Mouse (Mus musculus): Measurements from ENCODE around the gene Chpf. TPM values are rescaled to one million over a fixed set of nuclear protein-coding genes. Genes with fewer than 3 reads are reported as not detected.
A peak's percentile ranks its signal among the peaks of the same experiment; 100 is the strongest.

The Chpf gene
- polyA plus RNA-seq (2015; fragmentation: Nextera tagmentation; extraction: Ambion mirVana), result 5.6 and 5.7 TPM in 2 replicates

DNA sequence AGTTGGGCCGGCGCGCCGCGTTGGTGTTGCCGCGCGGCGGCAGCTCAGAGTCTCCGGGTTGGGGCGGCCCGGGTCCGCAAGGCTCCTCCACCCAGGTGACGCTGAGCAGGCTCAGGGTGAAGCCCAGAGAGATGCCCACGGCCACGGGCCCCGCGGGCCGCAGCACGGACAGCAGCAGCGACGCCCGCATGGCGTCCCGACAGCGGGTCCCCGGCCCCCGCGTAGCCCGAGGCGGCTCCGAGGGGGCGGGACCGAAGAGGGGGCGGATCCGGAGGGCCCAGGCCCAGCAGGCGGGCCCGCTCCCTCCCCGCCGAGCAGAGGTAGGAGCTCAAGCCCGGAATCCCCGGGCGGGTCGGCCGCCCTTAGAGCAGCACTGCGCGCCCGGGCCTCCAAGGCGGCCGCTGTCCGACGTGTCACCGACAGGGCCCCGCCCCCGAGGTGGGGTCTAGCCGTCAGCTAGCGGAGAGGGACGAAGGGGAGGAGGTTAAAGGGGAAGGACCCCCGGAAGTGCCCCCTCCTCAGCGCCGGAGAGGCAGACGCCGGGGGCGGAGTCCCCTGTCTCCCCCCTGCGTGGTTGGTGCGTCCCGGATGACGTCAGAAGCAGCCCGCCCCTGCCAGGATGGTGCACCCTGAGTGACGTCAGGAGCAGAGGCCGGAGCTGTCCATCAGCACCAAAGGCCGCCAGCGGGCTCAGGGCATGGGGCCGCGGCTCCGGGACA lies at the start of gene Chpf, which contains the start of gene Tmem198:
TSS of gene Chpf (minus strand) at position 392 of the 719 bp plus-strand sequence.
TSS of gene Tmem198 (plus strand) at position 617 of the 719 bp plus-strand sequence.
- H3K36me3 ChIP-seq, result peaks cover 22% of the 10 kb centered on the region
- H3K4me3 ChIP-seq (replicated peaks), result peak within 1 kb of the TSS; percentile 73
- DNase-seq (peak; percentile 91), ATAC-seq (ENCODE audit: low read depth) (peak; percentile 88)
- peak within 1 kb of the TSS; percentile 27; the same call in 1 of the 2 replicates for H3K27ac ChIP-seq
- peak within 1 kb of the TSS; percentile 73 for H3K9ac ChIP-seq
- H3K4me1 ChIP-seq (replicated peaks), result peaks cover 30% of the 10 kb centered on the region
- under 1% methylated on average over 55 of the region's 76 CpGs for WGBS (ENCODE audit: insufficient replicate concordance)
- peaks cover 95% of the 10 kb centered on the region for H3K27me3 ChIP-seq
- no peaks in the 10 kb centered on the region for H3K9me3 ChIP-seq (replicated peaks)
- H3K4me2 ChIP-seq, result peak within 1 kb of the TSS; percentile 96

GRCm38 (mm10) chr1:75524679-75525078 lies 45.6 kb upstream of the Chpf start:
- Histone ChIP-seq H3K27ac (no peak overlapping the region), H3K4me2 (no peak overlapping the region), H3K9ac (no peak overlapping the region), H3K36me3 (peaks cover 4% of the 10 kb centered on the region), H3K9me3 (replicated peaks) (no peaks in the 10 kb centered on the region), H3K4me3 (replicated peaks) (no peak overlapping the region), H3K4me1 (replicated peaks) (peaks cover 21% of the 10 kb centered on the region), H3K27me3 (no peaks in the 10 kb centered on the region)
- no peak for DNase-seq
- no peak for ATAC-seq (ENCODE audit: low read depth)
- WGBS (ENCODE audit: insufficient replicate concordance), result 67% methylated on average over 7 of the region's 7 CpGs

DNA sequence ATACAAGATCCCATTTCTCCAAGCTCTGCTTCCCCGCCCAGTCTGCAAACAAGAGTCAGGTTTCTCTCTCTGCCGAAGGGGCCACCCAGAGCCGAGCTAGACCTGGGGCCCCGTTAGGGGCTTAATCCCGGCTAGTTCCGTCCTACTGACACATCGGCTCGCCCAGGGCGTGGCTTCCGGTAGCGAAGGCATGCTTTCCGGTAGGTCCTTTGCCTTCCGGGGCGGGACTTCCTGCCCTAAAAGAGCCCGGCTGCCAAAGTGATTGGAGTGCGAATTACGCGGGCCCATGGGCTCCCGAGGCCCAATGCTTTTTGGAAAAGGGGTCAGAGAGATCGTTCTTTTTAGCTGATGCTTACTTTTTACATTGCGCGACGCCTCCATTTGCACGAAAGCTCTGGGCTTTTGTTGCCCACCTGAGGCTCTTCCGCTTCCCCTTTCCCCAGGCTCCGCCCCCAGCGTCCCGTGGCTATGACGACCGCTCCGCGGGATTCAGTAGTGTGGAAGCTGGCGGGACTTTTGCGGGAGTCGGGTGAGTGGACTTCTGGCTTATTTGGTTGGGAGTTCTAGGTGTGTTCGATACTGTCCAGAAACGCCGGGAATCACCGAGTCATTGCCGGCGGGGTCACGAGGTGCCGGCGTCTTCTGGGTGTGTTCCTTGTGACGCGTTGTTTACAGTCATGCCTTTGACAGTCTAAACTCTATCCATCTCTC lies 42.4 kb upstream of the Chpf start, which contains the start of gene Stk11ip:
TSS of gene Stk11ip (plus strand) at position 209 of the 711 bp plus-strand sequence.
- ATAC-seq (ENCODE audit: low read depth) (peak; percentile 97), DNase-seq (peak; percentile 90)
- Histone ChIP-seq H3K4me1 (replicated peaks) (peaks cover 25% of the 10 kb centered on the region), H3K36me3 (no peaks in the 10 kb centered on the region; the same call in 1 of the 2 replicates), H3K27ac (peak within 1 kb of the TSS; percentile 85), H3K27me3 (no peaks in the 10 kb centered on the region), H3K4me3 (replicated peaks) (peak within 1 kb of the TSS; percentile 74), H3K4me2 (peak within 1 kb of the TSS; percentile 78), H3K9ac (peak within 1 kb of the TSS; percentile 68), H3K9me3 (replicated peaks) (no peaks in the 10 kb centered on the region)
- WGBS (ENCODE audit: insufficient replicate concordance), result under 1% methylated on average over 46 of the region's 46 CpGs

GRCm38 (mm10) chr1:75519576-75519975 lies 40.5 kb upstream of the Chpf start:
- WGBS (ENCODE audit: insufficient replicate concordance), result 67% methylated on average over 5 of the region's 5 CpGs
- no peaks in the 10 kb centered on the region for H3K36me3 ChIP-seq
- no peak for ATAC-seq (ENCODE audit: low read depth)
- no peak for DNase-seq
- no peak overlapping the region for H3K4me2 ChIP-seq
- H3K4me1 ChIP-seq (replicated peaks), result peaks cover 25% of the 10 kb centered on the region
- no peaks in the 10 kb centered on the region for H3K9me3 ChIP-seq (replicated peaks)
- H3K27me3 ChIP-seq, result no peaks in the 10 kb centered on the region
- no peak overlapping the region for H3K4me3 ChIP-seq (replicated peaks)
- no peak overlapping the region for H3K27ac ChIP-seq
- no peak overlapping the region for H3K9ac ChIP-seq

DNA sequence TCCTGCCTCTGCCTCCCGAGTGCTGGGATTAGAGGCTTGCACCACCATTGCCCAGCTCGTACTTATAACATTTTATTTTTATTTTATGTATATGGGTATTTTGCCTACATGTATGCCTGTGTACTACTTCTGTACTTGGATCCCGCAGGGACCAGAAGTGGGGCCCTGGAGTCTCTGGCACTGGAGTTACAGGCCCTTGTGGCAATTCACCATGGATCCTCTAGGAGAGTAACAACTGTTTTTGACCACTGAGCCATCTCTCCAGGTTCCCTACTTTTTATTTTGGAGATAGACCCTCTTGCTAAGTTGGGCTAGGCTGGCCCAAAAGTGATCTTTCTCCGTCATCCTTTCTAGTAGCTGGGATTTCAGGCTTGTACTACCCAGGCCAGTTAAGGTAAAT lies 39.3 kb upstream of the Chpf start:
- Histone ChIP-seq H3K4me3 (replicated peaks) (no peak overlapping the region), H3K9me3 (replicated peaks) (no peaks in the 10 kb centered on the region), H3K4me1 (replicated peaks) (peaks cover 25% of the 10 kb centered on the region), H3K27ac (no peak overlapping the region), H3K9ac (no peak overlapping the region), H3K36me3 (no peaks in the 10 kb centered on the region), H3K27me3 (no peaks in the 10 kb centered on the region), H3K4me2 (no peak overlapping the region)
- DNase-seq (no peak), ATAC-seq (ENCODE audit: low read depth) (no peak)
- WGBS (ENCODE audit: insufficient replicate concordance), result 63% methylated on average over 4 of the region's 4 CpGs

DNA sequence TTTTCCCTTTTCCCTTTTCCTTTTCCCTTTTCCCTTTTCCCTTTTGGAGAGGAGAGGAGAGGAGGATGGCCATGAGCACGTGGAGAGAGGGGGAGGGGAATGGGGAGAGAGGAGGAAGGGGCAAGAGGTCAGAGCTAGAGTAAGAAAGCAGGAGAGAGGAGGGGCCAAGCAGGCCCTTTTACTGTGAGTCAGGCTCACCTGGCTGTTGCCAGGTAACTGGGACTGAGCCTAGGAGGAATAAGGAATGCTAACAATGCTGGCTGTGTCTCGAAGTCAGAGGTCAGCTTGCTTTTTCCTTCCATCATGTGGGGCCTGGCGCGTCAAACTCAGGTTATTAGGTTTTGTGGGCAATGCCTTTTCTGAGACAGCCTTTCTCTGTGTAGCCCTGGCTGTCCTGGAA lies 38.9 kb upstream of the Chpf start:
- DNase-seq (no peak), ATAC-seq (ENCODE audit: low read depth) (no peak)
- Histone ChIP-seq H3K4me1 (replicated peaks) (peaks cover 25% of the 10 kb centered on the region), H3K36me3 (no peaks in the 10 kb centered on the region), H3K27me3 (no peaks in the 10 kb centered on the region), H3K4me3 (replicated peaks) (no peak overlapping the region), H3K9me3 (replicated peaks) (no peaks in the 10 kb centered on the region), H3K9ac (no peak overlapping the region), H3K4me2 (no peak overlapping the region), H3K27ac (no peak overlapping the region)
- 59% methylated on average over 4 of the region's 4 CpGs for WGBS (ENCODE audit: insufficient replicate concordance)

DNA sequence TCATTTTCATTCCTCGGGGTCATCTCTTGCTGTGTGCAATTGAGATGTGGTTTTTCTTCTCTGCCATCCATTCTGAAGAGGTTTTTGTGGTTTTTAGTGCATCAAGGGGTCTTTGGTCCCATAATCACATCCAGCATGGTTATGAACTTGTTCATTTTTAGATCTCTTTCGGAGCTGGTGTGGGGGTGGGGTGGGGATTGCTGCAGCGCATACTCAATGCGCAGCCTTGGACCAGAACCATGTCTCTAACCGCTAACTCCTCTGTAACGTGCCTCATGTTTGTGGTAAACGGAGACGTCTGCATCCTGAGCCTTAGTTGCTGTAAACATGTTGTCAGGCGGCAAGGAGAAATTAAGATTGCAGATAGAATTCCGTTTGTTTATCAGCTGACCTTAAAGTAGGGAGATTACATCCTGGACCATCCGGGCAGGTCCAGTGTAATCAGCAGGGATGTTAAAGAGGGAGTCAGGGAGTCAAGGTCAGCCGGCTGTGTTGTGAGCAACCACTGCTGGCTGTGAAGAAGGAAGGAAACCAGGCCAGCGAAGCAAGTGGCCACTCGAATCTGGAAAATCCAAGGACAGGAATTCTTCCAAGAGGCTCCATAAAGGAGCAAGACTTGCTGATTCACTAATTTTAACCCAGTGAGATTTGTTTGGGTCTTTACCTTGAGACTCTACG lies 37.7 kb upstream of the Chpf start:
- 52% methylated on average over 15 of the region's 15 CpGs for WGBS (ENCODE audit: insufficient replicate concordance)
- Histone ChIP-seq H3K4me3 (replicated peaks) (no peak overlapping the region), H3K4me2 (no peak overlapping the region), H3K9me3 (replicated peaks) (no peaks in the 10 kb centered on the region), H3K36me3 (no peaks in the 10 kb centered on the region), H3K27me3 (no peaks in the 10 kb centered on the region), H3K4me1 (replicated peaks) (peaks cover 16% of the 10 kb centered on the region), H3K27ac (no peak overlapping the region), H3K9ac (no peak overlapping the region)
- DNase-seq (no peak), ATAC-seq (ENCODE audit: low read depth) (no peak)

DNA sequence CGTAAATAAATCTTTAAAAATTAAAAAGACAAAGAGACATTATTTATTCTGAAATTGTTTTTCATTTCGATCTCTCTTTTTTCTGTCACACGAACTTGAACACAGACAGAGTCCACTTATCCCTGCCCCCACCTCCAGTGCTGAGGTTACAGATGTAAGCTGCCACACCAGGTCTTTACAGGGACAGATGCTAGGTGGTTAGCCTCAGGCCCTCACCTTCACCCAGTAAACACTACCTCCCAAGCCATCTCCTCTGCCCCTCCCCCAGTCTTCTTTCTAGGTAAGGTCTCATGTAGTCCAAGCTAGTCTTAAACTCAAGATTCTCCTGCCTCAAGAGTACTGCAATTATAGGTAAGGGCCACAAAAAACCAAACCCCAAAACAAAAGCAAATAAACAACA lies 33.4 kb upstream of the Chpf start:
- Histone ChIP-seq H3K4me3 (replicated peaks) (no peak overlapping the region), H3K9ac (no peak overlapping the region), H3K36me3 (no peaks in the 10 kb centered on the region), H3K9me3 (replicated peaks) (no peaks in the 10 kb centered on the region), H3K27me3 (peaks cover 24% of the 10 kb centered on the region), H3K4me2 (no peak overlapping the region), H3K27ac (no peak overlapping the region), H3K4me1 (replicated peaks) (peaks cover 9% of the 10 kb centered on the region; the same call in 1 of the 2 replicates)
- ATAC-seq (ENCODE audit: low read depth) (no peak), DNase-seq (no peak)
- 53% methylated on average over 3 of the region's 3 CpGs for WGBS (ENCODE audit: insufficient replicate concordance)

DNA sequence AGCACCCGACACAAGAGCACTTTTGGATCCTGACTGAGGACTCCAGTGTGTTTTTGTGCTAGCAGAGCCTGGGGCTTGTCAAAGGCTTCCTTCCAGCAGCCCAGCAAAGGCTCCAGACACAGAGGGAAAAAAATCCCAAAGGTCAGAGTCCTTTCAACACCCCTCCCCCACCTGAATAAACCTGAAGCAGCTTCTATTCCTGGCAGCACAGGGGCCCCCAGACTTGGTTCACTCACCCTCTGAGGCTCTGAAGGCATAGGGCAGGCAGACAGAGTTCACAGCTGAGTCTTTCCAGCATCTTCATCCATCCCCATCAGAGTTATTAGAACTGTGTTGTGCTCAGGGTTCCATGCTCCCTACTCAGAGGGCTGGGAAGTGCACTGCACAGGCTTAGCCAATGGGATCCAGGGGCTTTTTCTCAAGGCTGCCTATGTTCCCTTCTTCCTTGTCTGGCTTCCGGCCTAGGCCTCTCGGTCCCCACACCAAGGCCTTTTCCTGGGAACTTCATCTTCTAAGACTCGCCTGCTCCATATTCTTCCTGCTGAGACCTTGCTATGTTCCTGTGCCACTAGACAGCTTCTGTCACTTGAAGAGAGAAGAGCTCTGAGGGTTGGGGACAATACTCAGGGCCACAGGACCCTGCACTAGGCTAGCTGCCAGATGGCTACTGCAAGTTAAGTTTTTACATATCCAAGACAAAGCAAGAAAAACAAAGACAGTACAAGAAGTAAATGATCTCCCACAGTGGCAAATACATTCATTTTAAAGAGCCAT lies 32.5 kb upstream of the Chpf start:
- no peak overlapping the region for H3K27ac ChIP-seq
- WGBS (ENCODE audit: insufficient replicate concordance), result 48% methylated on average over 4 of the region's 4 CpGs
- DNase-seq, result no peak
- no peak; the same call in 1 of the 2 replicates for ATAC-seq (ENCODE audit: low read depth)
- peaks cover 11% of the 10 kb centered on the region; the same call in 1 of the 2 replicates for H3K4me1 ChIP-seq (replicated peaks)
- no peak overlapping the region for H3K4me3 ChIP-seq (replicated peaks)
- H3K4me2 ChIP-seq, result no peak overlapping the region
- no peaks in the 10 kb centered on the region for H3K36me3 ChIP-seq
- H3K9me3 ChIP-seq (replicated peaks), result no peaks in the 10 kb centered on the region
- peaks cover 33% of the 10 kb centered on the region for H3K27me3 ChIP-seq
- no peak overlapping the region for H3K9ac ChIP-seq

DNA sequence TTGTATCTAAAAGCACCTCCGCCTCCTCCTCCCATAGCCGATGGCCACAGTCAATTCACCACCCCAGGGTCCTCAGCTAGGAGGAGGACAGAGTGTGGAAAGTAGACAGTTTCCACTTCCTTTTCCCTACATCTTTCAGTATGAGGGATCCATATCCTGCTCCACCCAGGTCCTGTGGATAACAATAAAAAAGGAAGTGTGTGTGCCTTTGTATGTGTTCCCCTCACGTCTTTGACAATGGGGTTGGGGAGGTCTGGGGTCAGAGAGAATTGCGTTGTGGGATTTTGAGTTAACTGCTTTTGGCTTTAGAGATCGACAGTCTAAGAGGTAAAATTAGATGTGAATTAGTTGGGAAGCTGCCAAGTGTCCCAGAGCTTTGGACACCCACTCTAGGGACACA lies 31.0 kb upstream of the Chpf start:
- no peak overlapping the region for H3K4me3 ChIP-seq (replicated peaks)
- WGBS (ENCODE audit: insufficient replicate concordance), result 39% methylated on average over 5 of the region's 5 CpGs
- peaks cover 13% of the 10 kb centered on the region; the same call in 1 of the 2 replicates for H3K4me1 ChIP-seq (replicated peaks)
- H3K9ac ChIP-seq, result no peak overlapping the region
- H3K27me3 ChIP-seq, result peaks cover 48% of the 10 kb centered on the region
- no peaks in the 10 kb centered on the region for H3K9me3 ChIP-seq (replicated peaks)
- no peak for DNase-seq
- no peaks in the 10 kb centered on the region for H3K36me3 ChIP-seq
- H3K27ac ChIP-seq, result no peak overlapping the region
- ATAC-seq (ENCODE audit: low read depth), result no peak
- no peak overlapping the region for H3K4me2 ChIP-seq
